Mouse (Mus musculus): ENCODE data around the gene Fgfbp1. TPM values are rescaled to one million over a fixed set of nuclear protein-coding genes. Genes with fewer than 3 reads are reported as not detected.

The Fgfbp1 gene
- total RNA-seq (2012; rRNA removed) (not detected in 2 replicates), polyA plus RNA-seq (2012; ENCODE audit: insufficient read depth in 1 of 2, insufficient read length in 2 of 2, low read depth in 1 of 2, low replicate concordance in 2 of 2, missing spikeins in 1 of 2) (not detected)

- DNase-seq (ENCODE audit: low read depth, low spot score): no peak
- H3K36me3 ChIP-seq (ENCODE audit: control insufficient read depth in 1 of 2, insufficient read depth in 2 of 2, low read length in 2 of 2): no peaks in the 10 kb centered on the region
- H3K79me2 ChIP-seq (ENCODE audit: control insufficient read depth, insufficient read depth, low read length, poor library complexity): no peaks in the 10 kb centered on the region
- H3K4me1 ChIP-seq (ENCODE audit: control insufficient read depth in 1 of 2, insufficient read depth in 2 of 2, low read length in 2 of 2): no peaks in the 10 kb centered on the region
- H3K27ac ChIP-seq (ENCODE audit: control insufficient read depth, low read depth, low read length): no peak within 1 kb of the TSS
- H3K9me3 ChIP-seq (replicated peaks; ENCODE audit: insufficient read depth, low read length): no peaks in the 10 kb centered on the region
- no peak within 1 kb of the TSS for H3K9ac ChIP-seq (ENCODE audit: control insufficient read depth, low read depth, low read length, poor library complexity, severe bottlenecking)
- H3K4me3 ChIP-seq (ENCODE audit: control insufficient read depth in 1 of 2, insufficient read depth in 1 of 2, low read depth in 2 of 2, low read length in 2 of 2): no peak within 1 kb of the TSS
- no peaks in the 10 kb centered on the region; a peak in 1 of 4 replicates for H3K27me3 ChIP-seq (ENCODE audit: control insufficient read depth in 1 of 2, insufficient read depth in 2 of 2, low read length in 2 of 2)
- no peak for TF ChIP-seq ZNF384 (IDR thresholded peaks at IDR 0.05; ENCODE audit: low read depth, low read length)
- no peak for TF ChIP-seq CHD2 (IDR thresholded peaks at IDR 0.05; ENCODE audit: low read length)
- TF ChIP-seq ZC3H11A (IDR thresholded peaks at IDR 0.05; ENCODE audit: low read depth, low read length): no peak
- TF ChIP-seq POLR2AphosphoS5 (IDR thresholded peaks at IDR 0.05; ENCODE audit: borderline replicate concordance, low read depth, low read length): no peak
- no peak for TF ChIP-seq ZKSCAN1 (IDR thresholded peaks at IDR 0.05; ENCODE audit: low read depth, low read length)
- no peak for TF ChIP-seq MYC (IDR thresholded peaks at IDR 0.05; ENCODE audit: low read depth, low read length)
These were observed at the start of gene Fgfbp1 for GRCm38 (mm10) chr5:43981620-43982019. Gene Fgfbp1, minus strand, starts transcription at chr5:43981779.

GRCm38 (mm10) chr5:43998295-43998989, 16.9 kb upstream of the Fgfbp1 start:
- no peaks in the 10 kb centered on the region for H3K27me3 ChIP-seq (ENCODE audit: control insufficient read depth in 1 of 2, insufficient read depth in 2 of 2, low read length in 2 of 2)
- H3K4me3 ChIP-seq (ENCODE audit: control insufficient read depth in 1 of 2, insufficient read depth in 1 of 2, low read depth in 2 of 2, low read length in 2 of 2): no peak overlapping the region
- no peaks in the 10 kb centered on the region for H3K36me3 ChIP-seq (ENCODE audit: control insufficient read depth in 1 of 2, insufficient read depth in 2 of 2, low read length in 2 of 2)
- no peaks in the 10 kb centered on the region for H3K9me3 ChIP-seq (replicated peaks; ENCODE audit: insufficient read depth, low read length)
- no peaks in the 10 kb centered on the region for H3K4me1 ChIP-seq (ENCODE audit: control insufficient read depth in 1 of 2, insufficient read depth in 2 of 2, low read length in 2 of 2)
- H3K27ac ChIP-seq (ENCODE audit: control insufficient read depth, low read depth, low read length): no peak overlapping the region
- no peak for TF ChIP-seq UBTF (IDR thresholded peaks at IDR 0.05; ENCODE audit: borderline replicate concordance, insufficient read depth, low read depth, low read length)
- no peak for TF ChIP-seq POLR2A (IDR thresholded peaks at IDR 0.05; ENCODE audit: control insufficient read depth in 1 of 2, insufficient read depth in 1 of 2, low read depth in 1 of 2, low read length in 2 of 2, poor library complexity in 1 of 2)
- TF ChIP-seq NELFE (IDR thresholded peaks at IDR 0.05; ENCODE audit: low read depth, low read length): no peak
- no peak for TF ChIP-seq JUND (IDR thresholded peaks at IDR 0.05; ENCODE audit: low read depth, low read length)
- TF ChIP-seq HCFC1 (IDR thresholded peaks at IDR 0.05; ENCODE audit: low read depth, low read length): no peak
- no peak for TF ChIP-seq BHLHE40 (IDR thresholded peaks at IDR 0.05; ENCODE audit: borderline replicate concordance, low read depth, low read length)
- TF ChIP-seq MXI1 (IDR thresholded peaks at IDR 0.05; ENCODE audit: low read depth, low read length): no peak
- TF ChIP-seq MAZ (IDR thresholded peaks at IDR 0.05; ENCODE audit: low read depth, low read length): no peak
- no peak for TF ChIP-seq NRF1 (IDR thresholded peaks at IDR 0.05; ENCODE audit: insufficient read depth, low read depth, low read length, poor library complexity, severe bottlenecking)
- TF ChIP-seq MYC (IDR thresholded peaks at IDR 0.05; ENCODE audit: low read depth, low read length): no peak
- TF ChIP-seq ETS1 (IDR thresholded peaks at IDR 0.05; ENCODE audit: low read depth, low read length): no peak
- no peak for TF ChIP-seq KAT2A (conservative IDR thresholded peaks at IDR 0.05; ENCODE audit: low read depth, low read length)
- TF ChIP-seq ELF1 (IDR thresholded peaks at IDR 0.05; ENCODE audit: low read depth, low read length): no peak
- no peak for TF ChIP-seq MEF2A (IDR thresholded peaks at IDR 0.05; ENCODE audit: extremely low read depth, insufficient replicate concordance, low read depth, low read length, poor library complexity, severe bottlenecking)
- TF ChIP-seq SIN3A (IDR thresholded peaks at IDR 0.05; ENCODE audit: low read length): no peak
- no peak for TF ChIP-seq CTCF (IDR thresholded peaks at IDR 0.05 in 2 of 3, conservative IDR thresholded peaks at IDR 0.05 in 1 of 3; ENCODE audit: control insufficient read depth in 1 of 3, insufficient read depth in 1 of 3, low read depth in 2 of 3, low read length in 3 of 3, poor library complexity in 1 of 3, severe bottlenecking in 1 of 3)
- no peak for TF ChIP-seq MYB (IDR thresholded peaks at IDR 0.05; ENCODE audit: low read depth, low read length)
- TF ChIP-seq RCOR1 (IDR thresholded peaks at IDR 0.05; ENCODE audit: low read depth, low read length): no peak
- no peak for TF ChIP-seq ZKSCAN1 (IDR thresholded peaks at IDR 0.05; ENCODE audit: low read depth, low read length)
- no peak for TF ChIP-seq TCF12 (IDR thresholded peaks at IDR 0.05; ENCODE audit: low read depth, low read length)
- DNase-seq (ENCODE audit: low read depth, low spot score): no peak
- no peak overlapping the region for H3K9ac ChIP-seq (ENCODE audit: control insufficient read depth, low read depth, low read length, poor library complexity, severe bottlenecking)
- no peaks in the 10 kb centered on the region for H3K79me2 ChIP-seq (ENCODE audit: control insufficient read depth, insufficient read depth, low read length, poor library complexity)

Data from MEL (cell line).